Comparison of ENCODE assay signal across 19 mouse cellular contexts in genomic region chr14:103546246-103546645, GRCm38 (mm10). TPM values are rescaled to one million over a fixed set of nuclear protein-coding genes. Genes with fewer than 3 reads are reported as not detected.
DNase-seq lines count a peak whose midpoint lies in the region; ATAC-seq and TF ChIP-seq lines count a peak whose summit lies in the region.
"Had no signal": no experiment of that assay in that cellular context is flagged by ENCODE, and none has a peak within 500 bp of the region (broad histone marks: within the 10 kb centered on the region; RNA-seq: fewer than 3 reads in every experiment).

No protein-coding gene starts in this region.

- DNase-seq in layer of hippocampus, adult 2 months (ENCODE audit: low spot score in 2 of 2), result no peak
- DNase-seq in layer of hippocampus, adult 11-12 months (ENCODE audit: low spot score), result no peak
- DNase-seq in midbrain, postnatal 0 days (ENCODE audit: low spot score), result peak; percentile 10
- DNase-seq in midbrain, embryonic 11.5 days (ENCODE audit: low spot score, missing footprints), result no peak
- DNase-seq in cerebellum, adult 9-11 months, result peak; percentile 71
- DNase-seq in ovary, postnatal 10 days (ENCODE audit: low spot score), result no peak
- DNase-seq: gastrocnemius, postnatal 36 days; kidney, adult 9 months; kidney, postnatal 4 days; liver, embryonic 13.5 days; lung, postnatal 14 days; thymus, postnatal 14 days had no signal

- no peak for TF ChIP-seq CTCF in layer of hippocampus, adult 2 months (conservative IDR thresholded peaks at IDR 0.05)
- no peak for TF ChIP-seq CTCF in midbrain, postnatal 0 days (IDR thresholded peaks at IDR 0.05)

- H3K27me3 ChIP-seq in midbrain, postnatal 0 days (ENCODE audit: insufficient read depth, low read length), result no peaks in the 10 kb centered on the region
- H3K27me3 ChIP-seq in midbrain, embryonic 11.5 days (ENCODE audit: control insufficient read depth, insufficient read depth, low read length), result no peaks in the 10 kb centered on the region
- H3K27me3 ChIP-seq in kidney, embryonic 15.5 days, result no peaks in the 10 kb centered on the region
- H3K27me3 ChIP-seq: limb, embryonic 13.5 days; liver, embryonic 13.5 days; megakaryocyte, embryonic 14.5 days; neural tube, embryonic 13.5 days had no signal

- H3K9me3 ChIP-seq in midbrain, postnatal 0 days (ENCODE audit: low read length), result no peaks in the 10 kb centered on the region
- no peaks in the 10 kb centered on the region for H3K9me3 ChIP-seq in midbrain, embryonic 11.5 days (ENCODE audit: control insufficient read depth, low read length)
- H3K9me3 ChIP-seq in kidney, embryonic 15.5 days (replicated peaks), result no peaks in the 10 kb centered on the region
- H3K9me3 ChIP-seq: limb, embryonic 13.5 days; liver, embryonic 13.5 days; megakaryocyte, embryonic 14.5 days; neural tube, embryonic 13.5 days had no signal

- H3K4me3 ChIP-seq in layer of hippocampus, adult 2 months, result peak overlapping the region; percentile 45
- no peak overlapping the region for H3K4me3 ChIP-seq in midbrain, postnatal 0 days (ENCODE audit: low read depth, low read length)
- no peak overlapping the region for H3K4me3 ChIP-seq in midbrain, embryonic 11.5 days (ENCODE audit: low read depth, low read length)
- H3K4me3 ChIP-seq in kidney, embryonic 15.5 days (replicated peaks), result no peak overlapping the region
- H3K4me3 ChIP-seq: limb, embryonic 13.5 days; liver, embryonic 13.5 days; megakaryocyte, embryonic 14.5 days; neural tube, embryonic 13.5 days had no signal

- H3K27ac ChIP-seq in layer of hippocampus, adult 2 months, result peak overlapping the region; percentile 32; the same call in 1 of the 2 replicates
- no peak overlapping the region for H3K27ac ChIP-seq in midbrain, postnatal 0 days (ENCODE audit: low read depth, low read length)
- H3K27ac ChIP-seq in midbrain, embryonic 11.5 days (ENCODE audit: low read depth, low read length), result no peak overlapping the region
- no peak overlapping the region for H3K27ac ChIP-seq in kidney, embryonic 15.5 days
- H3K27ac ChIP-seq: limb, embryonic 13.5 days; liver, embryonic 13.5 days; neural tube, embryonic 13.5 days had no signal

- no peak overlapping the region for H3K9ac ChIP-seq in midbrain, postnatal 0 days (replicated peaks; ENCODE audit: low read length, poor library complexity, severe bottlenecking)
- H3K9ac ChIP-seq in midbrain, embryonic 11.5 days (ENCODE audit: low read length), result no peak overlapping the region
- H3K9ac ChIP-seq in kidney, embryonic 15.5 days, result no peak overlapping the region
- H3K9ac ChIP-seq: limb, embryonic 13.5 days; liver, embryonic 13.5 days; neural tube, embryonic 13.5 days had no signal

- 56% methylated on average over 12 of the region's 12 CpGs for WGBS in midbrain, postnatal 0 days
- whole genome bisulfite sequencing in midbrain, embryonic 11.5 days, result 91% methylated on average over 12 of the region's 12 CpGs
- WGBS in kidney, embryonic 15.5 days, result 88% methylated on average over 12 of the region's 12 CpGs

- ATAC-seq in midbrain, postnatal 0 days (ENCODE audit: low FRiP score), result no peak
- ATAC-seq in midbrain, embryonic 11.5 days (ENCODE audit: low FRiP score), result no peak
- no peak for ATAC-seq in kidney, embryonic 15.5 days (replicated peaks; ENCODE audit: low FRiP score)

- peak overlapping the region; percentile 3; the same call in 1 of the 2 replicates for H3K4me2 ChIP-seq in midbrain, postnatal 0 days (ENCODE audit: low read depth, low read length, poor library complexity, severe bottlenecking)
- no peak overlapping the region for H3K4me2 ChIP-seq in midbrain, embryonic 11.5 days
- no peak overlapping the region for H3K4me2 ChIP-seq in kidney, embryonic 15.5 days
- H3K4me2 ChIP-seq: limb, embryonic 13.5 days; liver, embryonic 13.5 days; neural tube, embryonic 13.5 days had no signal

- H3K4me1 ChIP-seq in midbrain, postnatal 0 days (ENCODE audit: insufficient read depth, low read length), result 0 out of 2 replicates have a peak, but pooled peaks cover 5% of the 10 kb centered on the region
- no peaks in the 10 kb centered on the region for H3K4me1 ChIP-seq in midbrain, embryonic 11.5 days (ENCODE audit: control insufficient read depth, insufficient read depth, low read length)
- no peaks in the 10 kb centered on the region for H3K4me1 ChIP-seq in kidney, embryonic 15.5 days
- H3K4me1 ChIP-seq: limb, embryonic 13.5 days; liver, embryonic 13.5 days; megakaryocyte, embryonic 14.5 days had no signal

- no peaks in the 10 kb centered on the region for H3K36me3 ChIP-seq in midbrain, postnatal 0 days (ENCODE audit: insufficient read depth, low read length)
- H3K36me3 ChIP-seq in midbrain, embryonic 11.5 days (ENCODE audit: control insufficient read depth, insufficient read depth, low read length), result no peaks in the 10 kb centered on the region
- no peaks in the 10 kb centered on the region for H3K36me3 ChIP-seq in kidney, embryonic 15.5 days
- H3K36me3 ChIP-seq: limb, embryonic 13.5 days; liver, embryonic 13.5 days; neural tube, embryonic 13.5 days had no signal

RNA-seq across cellular contexts. Expression of gene Scel, which starts 33.1 kb away (rescaled TPM):
- total RNA-seq in layer of hippocampus, adult 2 months (2021), result 1 to 10 TPM in 1 of 2 experiments, under 1 TPM in 1; 0.87 to 1.1 TPM
- 0.33 TPM in 1 of 2 replicates, not detected in the other for total RNA-seq in midbrain, postnatal 0 days (2014; rRNA removed)
- polyA plus RNA-seq in midbrain, postnatal 0 days (2015; fragmentation: Nextera tagmentation; extraction: Ambion mirVana), result 0.13 and 0.26 TPM in 2 replicates
- 0.11 and 0.33 TPM in 2 replicates for polyA plus RNA-seq in midbrain, embryonic 11.5 days (2014; fragmentation: Nextera tagmentation; extraction: Ambion mirVana)
- 2.7 and 2.8 TPM in 2 replicates for polyA plus RNA-seq in kidney, embryonic 15.5 days (2015; fragmentation: Nextera tagmentation; extraction: Ambion mirVana)
- polyA plus RNA-seq: C2C12; small intestine, adult 2 months; testis, adult 2 months had no signal

Comparison
In these comparisons a context has a peak if more than half of its experiments do, and no peak if none do; other contexts are left out.
1. DNase-seq: peak in midbrain, postnatal 0 days (single experiment) and cerebellum, adult 9-11 months (single experiment); none in layer of hippocampus, adult 2 months (0 of 2), layer of hippocampus, adult 11-12 months (single experiment), midbrain, embryonic 11.5 days (single experiment) and ovary, postnatal 10 days (single experiment).